Mouse (Mus musculus) olfactory bulb, adult 2 months (tissue): ENCODE data around the gene Phc2.

ENCODE experiments used
- CTCF ChIP-seq: fragments of 200-500 bp; IDR thresholded peaks from 2 replicates; pipeline ENCODE4 v1.5.1; 2012; ENCODE audit warnings: low read depth, mild to moderate bottlenecking, low read length, moderate library complexity; ENCODE audit not compliant: insufficient read depth
- POLR2A ChIP-seq: fragments of 200-500 bp; IDR thresholded peaks from 2 replicates; pipeline ENCODE4 v1.6.1; 2012; ENCODE audit warnings: mild to moderate bottlenecking, low read depth, low read length, moderate library complexity; ENCODE audit not compliant: insufficient read depth

- no peak for TF ChIP-seq CTCF
- no peak for TF ChIP-seq POLR2A
Measured at GRCm38 (mm10) chr4:128784950-128785631, 130.6 kb downstream of the Phc2 start.
